Mouse (Mus musculus) cortical plate, adult 2 months (tissue): ENCODE measurements around the gene Gm11214. TPM values are rescaled to one million over a fixed set of nuclear protein-coding genes. Genes with fewer than 3 reads are reported as not detected.

Source experiments
- H3K27ac ChIP-seq: fragments of 200-500 bp; 2 replicates; pipeline ENCODE4 v1.5.1; 2012; ENCODE audit warnings: low read length, control low read depth, inconsistent platforms; ENCODE audit not compliant: insufficient read depth
- H3K4me1 ChIP-seq: fragments of 200-500 bp; 2 replicates; pipeline ENCODE4 v1.6.1; 2011; ENCODE audit warnings: low read length; ENCODE audit not compliant: control insufficient read depth, insufficient read depth
- H3K4me3 ChIP-seq: fragments of 200-500 bp; 2 replicates; pipeline ENCODE4 v1.5.1; 2011; ENCODE audit warnings: mild to moderate bottlenecking, low read length, control low read depth; ENCODE audit not compliant: insufficient read depth
- CTCF ChIP-seq: fragments of 200-500 bp; IDR thresholded peaks from 2 replicates; pipeline ENCODE4 v1.5.1; 2011; ENCODE audit warnings: mild to moderate bottlenecking, control low read depth, low read length; ENCODE audit not compliant: insufficient read depth; ENCODE audit errors: extremely low read depth
- POLR2A ChIP-seq: fragments of 200-500 bp; IDR thresholded peaks from 2 replicates; pipeline ENCODE4 v1.6.1; 2011; ENCODE audit warnings: mild to moderate bottlenecking, low read length, control low read depth; ENCODE audit not compliant: insufficient read depth; ENCODE audit errors: extremely low read depth
- polyA plus RNA-seq: library from polyadenylated mRNA; depleted of rRNA; stranded (reverse); fragments of >200 nt; gene quantifications from 2 replicates; pipeline ENCODE4 v1.2.3, GENCODE M21; 2012

Gene Gm11214
- polyA plus RNA-seq, 1 experiment, result not detected

DNA sequence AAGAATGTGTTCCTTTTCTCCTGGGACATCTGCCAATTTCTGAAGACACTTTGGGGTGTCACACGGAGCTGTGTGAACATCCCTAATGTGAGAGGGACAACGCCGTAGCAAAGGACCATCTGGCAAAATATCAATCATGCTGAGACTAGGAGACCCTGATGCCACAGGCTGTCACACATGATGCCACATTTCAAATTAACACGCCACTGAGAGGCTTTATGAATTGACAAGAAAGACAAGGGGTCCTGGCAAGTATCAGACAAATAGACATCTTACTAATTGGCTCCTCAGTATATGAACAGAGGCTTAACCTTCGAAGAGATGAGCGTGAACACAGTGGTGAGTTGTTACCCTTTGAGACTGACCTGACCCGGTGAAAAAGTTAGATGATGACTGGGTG, 2.6 kb upstream of the Gm11214 start:
- TF ChIP-seq CTCF (no peak), POLR2A (no peak)
- Histone ChIP-seq H3K4me1 (peaks cover 2% of the 10 kb centered on the region; the same call in 1 of the 2 replicates), H3K27ac (no peak overlapping the region), H3K4me3 (no peak overlapping the region)

- TF ChIP-seq POLR2A (no peak), CTCF (no peak)
- Histone ChIP-seq H3K4me1 (no peaks in the 10 kb centered on the region), H3K27ac (no peak overlapping the region), H3K4me3 (no peak overlapping the region)
Observed at GRCm38 (mm10) chr4:63661857-63662256, 1.3 kb downstream of the Gm11214 start.

DNA sequence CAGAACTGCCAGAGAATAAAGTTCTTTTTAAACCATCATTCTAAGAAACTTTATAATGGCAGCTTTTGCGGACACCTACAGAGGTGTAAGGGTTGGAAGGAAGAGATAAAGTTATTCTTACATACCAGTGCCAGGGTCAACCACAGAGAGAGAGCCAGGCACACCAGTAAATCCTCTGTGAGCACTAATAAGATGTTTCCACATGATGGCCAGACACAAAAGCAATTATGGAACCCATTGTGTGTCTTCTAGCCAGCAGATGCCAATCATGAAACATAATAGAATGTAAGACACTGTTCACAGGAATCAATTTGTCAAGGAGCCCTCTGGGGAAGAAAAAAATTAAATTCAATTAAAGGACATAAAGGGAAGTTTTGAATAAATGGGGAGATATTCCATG, 1.8 kb downstream of the Gm11214 start:
- no peak for TF ChIP-seq CTCF
- TF ChIP-seq POLR2A, result no peak

GRCm38 (mm10) chr4:63659775-63660174, 3.4 kb downstream of the Gm11214 start:
- TF ChIP-seq CTCF (no peak), POLR2A (no peak)
- Histone ChIP-seq H3K4me1 (no peaks in the 10 kb centered on the region), H3K27ac (no peak overlapping the region), H3K4me3 (no peak overlapping the region)

More for the DNA sequence above, 1.8 kb downstream of the Gm11214 start:
- Histone ChIP-seq H3K4me3 (no peak overlapping the region), H3K4me1 (no peaks in the 10 kb centered on the region), H3K27ac (no peak overlapping the region)

DNA sequence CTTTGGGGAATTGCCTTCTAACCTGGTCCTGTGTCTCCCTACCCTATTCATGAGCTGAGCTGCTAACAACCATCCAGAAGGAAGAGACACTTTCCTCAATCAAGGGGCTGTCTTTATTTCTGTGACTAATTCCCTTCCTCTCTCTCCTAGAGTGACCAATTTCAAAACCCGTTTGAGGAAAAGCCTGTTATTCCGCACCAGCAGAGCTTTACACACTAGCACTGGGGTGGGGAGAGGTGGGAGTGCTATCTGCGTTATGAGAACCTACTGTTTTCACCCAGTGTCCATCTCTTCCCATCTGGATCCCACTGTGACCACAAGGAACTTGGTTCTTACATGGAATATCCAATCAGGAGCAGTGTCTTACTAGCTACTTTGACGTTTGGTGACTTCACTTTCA, 4.1 kb downstream of the Gm11214 start:
- TF ChIP-seq CTCF, result no peak
- TF ChIP-seq POLR2A, result no peak
- no peak overlapping the region for H3K4me3 ChIP-seq
- H3K4me1 ChIP-seq, result no peaks in the 10 kb centered on the region
- no peak overlapping the region for H3K27ac ChIP-seq

GRCm38 (mm10) chr4:63654381-63654780, 8.8 kb downstream of the Gm11214 start:
- TF ChIP-seq POLR2A (no peak), CTCF (0 out of 2 replicates have a peak, but pooled peaks have one; percentile 6)
- H3K4me3 ChIP-seq, result no peak overlapping the region
- no peak overlapping the region for H3K27ac ChIP-seq
- H3K4me1 ChIP-seq, result no peaks in the 10 kb centered on the region

DNA sequence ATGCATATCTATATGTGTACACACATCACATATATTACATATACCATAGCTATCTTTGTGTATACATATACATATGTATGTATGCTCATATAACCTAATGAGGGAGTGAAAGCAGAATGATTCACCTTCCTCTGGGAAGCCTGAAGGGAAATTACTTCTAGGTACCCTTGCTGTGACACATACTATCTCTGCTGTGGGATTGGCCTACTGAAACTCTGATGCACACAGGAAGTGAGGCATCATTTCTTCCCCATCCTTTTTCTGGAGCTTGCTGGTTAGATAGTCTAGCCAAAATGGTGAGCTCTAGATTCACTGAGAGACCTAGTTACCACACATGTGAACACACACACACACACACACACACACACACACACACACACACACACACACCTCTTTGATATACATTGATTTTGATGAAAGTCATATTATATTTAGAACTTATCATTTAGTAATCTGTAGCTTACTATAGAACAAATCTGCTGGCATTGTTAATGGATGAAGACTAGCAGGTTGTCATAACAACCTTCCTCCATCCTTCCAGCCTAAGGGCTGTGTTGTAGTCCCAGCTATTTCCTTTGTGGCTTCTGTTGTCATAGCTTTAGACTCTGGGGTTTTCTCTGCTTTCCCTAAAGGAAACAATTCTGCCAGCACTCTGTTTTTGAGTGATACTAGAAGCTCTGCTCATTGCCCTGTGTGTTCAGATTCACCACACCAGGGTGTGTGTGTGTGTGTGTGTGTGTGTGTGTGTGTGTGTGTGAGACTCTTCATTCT, 19.0 kb downstream of the Gm11214 start:
- Histone ChIP-seq H3K4me3 (no peak overlapping the region), H3K4me1 (no peaks in the 10 kb centered on the region), H3K27ac (no peak overlapping the region)
- TF ChIP-seq POLR2A (no peak), CTCF (no peak)

GRCm38 (mm10) chr4:63639842-63640241, 23.3 kb downstream of the Gm11214 start:
- no peak overlapping the region for H3K27ac ChIP-seq
- H3K4me1 ChIP-seq, result no peaks in the 10 kb centered on the region
- no peak for TF ChIP-seq CTCF
- TF ChIP-seq POLR2A, result no peak
- H3K4me3 ChIP-seq, result no peak overlapping the region

- TF ChIP-seq POLR2A (no peak), CTCF (no peak)
- Histone ChIP-seq H3K4me3 (no peak overlapping the region), H3K27ac (no peak overlapping the region), H3K4me1 (no peaks in the 10 kb centered on the region)
Observed at GRCm38 (mm10) chr4:63638603-63639002, 24.6 kb downstream of the Gm11214 start.

DNA sequence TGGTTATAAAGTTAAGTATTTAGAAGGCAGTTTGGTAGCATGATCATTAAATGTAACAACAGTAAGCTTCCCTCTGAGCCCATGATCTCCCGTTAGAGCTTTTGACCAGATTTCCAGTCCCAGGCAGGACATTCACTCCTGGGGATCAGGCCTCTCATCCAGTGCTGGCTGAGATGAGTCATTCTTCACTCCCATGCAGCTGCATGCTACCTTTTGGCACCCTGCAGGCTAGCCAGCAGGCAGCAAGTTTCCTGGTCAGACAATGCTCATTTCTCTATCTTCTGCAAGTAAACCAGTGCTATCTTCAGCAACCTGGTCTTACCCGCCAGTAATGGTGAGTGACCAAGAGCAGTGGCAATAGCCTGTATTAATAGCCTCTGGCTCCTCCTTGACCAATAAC, 30.0 kb downstream of the Gm11214 start:
- TF ChIP-seq POLR2A (no peak), CTCF (no peak)
- Histone ChIP-seq H3K4me3 (no peak overlapping the region), H3K27ac (no peak overlapping the region), H3K4me1 (no peaks in the 10 kb centered on the region)
